ENCODE assay signal across 8 mouse cellular contexts in the genomic region with DNA sequence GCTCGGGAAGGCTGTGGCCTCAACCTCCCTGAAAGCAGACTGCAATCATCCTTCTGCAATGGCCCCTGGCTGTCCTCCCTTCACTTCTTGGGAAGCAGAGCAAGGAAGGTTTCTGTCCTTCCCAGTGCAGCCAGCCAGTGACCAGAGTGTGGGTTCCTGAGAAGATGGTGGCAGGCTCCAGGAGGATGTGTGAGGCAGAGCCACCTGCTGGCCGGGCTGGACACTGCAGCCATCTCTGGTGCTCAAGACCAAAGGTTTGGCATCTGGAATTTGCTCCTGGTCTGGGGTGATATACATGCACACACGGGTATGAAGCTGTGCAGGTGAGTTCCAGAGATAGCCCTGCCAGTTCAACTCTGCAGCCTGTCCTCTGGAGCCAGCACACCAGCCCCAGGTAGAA.
DNase-seq lines count a peak whose midpoint lies in the region; ATAC-seq and TF ChIP-seq lines count a peak whose summit lies in the region.

No protein-coding gene starts in this region.

- peak; percentile 21 for DNase-seq in ovary, postnatal 36 days (ENCODE audit: low spot score)
- DNase-seq in ovary, adult 18-20 months (ENCODE audit: low spot score): no peak
- DNase-seq in adrenal gland, adult 8-10 months: peak; percentile 5
- peak; percentile 61 to 63 for DNase-seq in cerebellum, postnatal 36 days
- DNase-seq in limb, embryonic 14.5 days (ENCODE audit: low spot score): peak; percentile 37
- peak; percentile 27 to 52 for DNase-seq in right cerebral cortex, postnatal 10 days (ENCODE audit: low spot score in 2 of 2)

- H3K36me3 ChIP-seq in limb, embryonic 14.5 days (ENCODE audit: control insufficient read depth, insufficient read depth, low read length): no peaks in the 10 kb centered on the region

- no peak for TF ChIP-seq POLR2A in limb, embryonic 14.5 days (IDR thresholded peaks at IDR 0.05; ENCODE audit: borderline replicate concordance, extremely low read depth, insufficient read depth, insufficient read length)

- WGBS in limb, embryonic 14.5 days: 26% methylated on average over 3 of the region's 3 CpGs

- H3K9me3 ChIP-seq in limb, embryonic 14.5 days (ENCODE audit: control insufficient read depth, low read length): no peaks in the 10 kb centered on the region

- H3K27ac ChIP-seq in limb, embryonic 14.5 days (replicated peaks; ENCODE audit: low read depth, low read length): no peak overlapping the region

- H3K9ac ChIP-seq in limb, embryonic 14.5 days (ENCODE audit: low read depth, low read length, severe bottlenecking): no peak overlapping the region

- no peaks in the 10 kb centered on the region for H3K4me1 ChIP-seq in limb, embryonic 14.5 days (ENCODE audit: control insufficient read depth, insufficient read depth, low read length)

- H3K4me3 ChIP-seq in limb, embryonic 14.5 days (replicated peaks; ENCODE audit: low read length): no peak overlapping the region

- peak; percentile 64 to 67; a peak in 3 of 4 replicates for ATAC-seq in hematopoietic stem cell, adult 5-6 weeks (replicated peaks in 1 of 2; ENCODE audit: insufficient read depth in 1 of 2, low FRiP score in 2 of 2, low TSS enrichment in 1 of 2, low read depth in 1 of 2, poor library complexity in 2 of 2, severe bottlenecking in 2 of 2)
- ATAC-seq in limb, embryonic 14.5 days (ENCODE audit: low FRiP score, low read depth): no peak
- no peak for ATAC-seq in erythroid progenitor cell, adult 5-6 weeks (replicated peaks; ENCODE audit: low FRiP score, poor library complexity, severe bottlenecking)

- H3K4me2 ChIP-seq in limb, embryonic 14.5 days (replicated peaks; ENCODE audit: low read depth, low read length, severe bottlenecking): no peak overlapping the region

- no peaks in the 10 kb centered on the region for H3K27me3 ChIP-seq in limb, embryonic 14.5 days (ENCODE audit: control insufficient read depth, insufficient read depth, low read length)

Comparison
In these comparisons a context has a peak if more than half of its experiments do, and no peak if none do; other contexts are left out.
1. ATAC-seq: peak in hematopoietic stem cell, adult 5-6 weeks (2 of 2); none in limb, embryonic 14.5 days (single experiment) and erythroid progenitor cell, adult 5-6 weeks (single experiment).